Mouse (Mus musculus) CD8-positive naive resting alpha-beta T cell, adult 57 days (primary cell): Measurements from ENCODE around the gene Mrpl55. TPM values are rescaled to one million over a fixed set of nuclear protein-coding genes. Genes with fewer than 3 reads are reported as not detected.

Experiments
- total RNA-seq: library from RNA; stranded (reverse); gene quantifications from one replicate; pipeline ENCODE4 v1.2.4, GENCODE M21; 2023

Gene Mrpl55
- 15.9 TPM for total RNA-seq

DNA sequence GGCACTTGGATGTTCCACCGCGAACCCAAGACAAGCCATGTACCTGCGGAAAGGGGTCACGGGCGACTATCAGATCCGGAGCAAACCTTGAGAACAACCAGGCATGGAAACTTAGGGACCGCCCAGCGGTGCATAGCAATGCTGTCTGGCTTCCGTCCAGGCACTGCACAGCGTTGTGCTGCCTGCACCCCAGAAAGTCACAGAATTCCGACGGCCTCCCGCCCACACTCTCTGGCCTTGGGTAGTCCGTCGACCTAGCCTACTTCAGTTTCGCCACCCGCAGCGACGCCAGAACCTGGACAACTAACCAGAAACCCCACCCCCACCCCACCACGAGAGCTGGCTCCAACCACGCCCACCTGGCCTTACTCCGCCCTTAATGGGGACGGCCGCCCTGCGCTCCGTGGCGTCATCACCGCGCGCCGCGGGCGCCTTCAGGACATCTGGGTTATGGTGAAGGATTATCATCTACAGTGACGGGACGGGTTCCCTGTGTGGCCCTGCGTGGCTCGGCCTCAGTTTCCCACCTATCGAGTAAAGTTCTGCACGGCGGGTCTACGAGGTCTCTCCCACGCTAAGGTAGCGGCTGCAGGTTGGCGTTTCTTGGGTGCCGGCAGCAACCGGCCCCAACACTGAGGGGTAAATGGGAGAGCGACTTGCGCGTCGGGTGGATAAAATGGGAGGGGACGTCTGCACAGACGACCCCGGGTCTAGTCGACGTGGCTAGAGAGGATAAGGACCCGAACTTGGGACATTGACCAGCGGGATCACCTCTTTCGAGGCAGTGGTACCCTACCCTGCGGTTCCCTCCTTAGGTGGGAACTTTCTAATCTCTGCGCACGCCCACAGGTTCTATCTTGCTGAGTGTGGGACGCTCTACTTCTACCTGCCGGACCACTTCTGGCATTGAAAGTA lies at the start of gene Mrpl55:
Gene Mrpl55, plus strand, starts transcription at position 406 of the 915 bp plus-strand sequence.

DNA sequence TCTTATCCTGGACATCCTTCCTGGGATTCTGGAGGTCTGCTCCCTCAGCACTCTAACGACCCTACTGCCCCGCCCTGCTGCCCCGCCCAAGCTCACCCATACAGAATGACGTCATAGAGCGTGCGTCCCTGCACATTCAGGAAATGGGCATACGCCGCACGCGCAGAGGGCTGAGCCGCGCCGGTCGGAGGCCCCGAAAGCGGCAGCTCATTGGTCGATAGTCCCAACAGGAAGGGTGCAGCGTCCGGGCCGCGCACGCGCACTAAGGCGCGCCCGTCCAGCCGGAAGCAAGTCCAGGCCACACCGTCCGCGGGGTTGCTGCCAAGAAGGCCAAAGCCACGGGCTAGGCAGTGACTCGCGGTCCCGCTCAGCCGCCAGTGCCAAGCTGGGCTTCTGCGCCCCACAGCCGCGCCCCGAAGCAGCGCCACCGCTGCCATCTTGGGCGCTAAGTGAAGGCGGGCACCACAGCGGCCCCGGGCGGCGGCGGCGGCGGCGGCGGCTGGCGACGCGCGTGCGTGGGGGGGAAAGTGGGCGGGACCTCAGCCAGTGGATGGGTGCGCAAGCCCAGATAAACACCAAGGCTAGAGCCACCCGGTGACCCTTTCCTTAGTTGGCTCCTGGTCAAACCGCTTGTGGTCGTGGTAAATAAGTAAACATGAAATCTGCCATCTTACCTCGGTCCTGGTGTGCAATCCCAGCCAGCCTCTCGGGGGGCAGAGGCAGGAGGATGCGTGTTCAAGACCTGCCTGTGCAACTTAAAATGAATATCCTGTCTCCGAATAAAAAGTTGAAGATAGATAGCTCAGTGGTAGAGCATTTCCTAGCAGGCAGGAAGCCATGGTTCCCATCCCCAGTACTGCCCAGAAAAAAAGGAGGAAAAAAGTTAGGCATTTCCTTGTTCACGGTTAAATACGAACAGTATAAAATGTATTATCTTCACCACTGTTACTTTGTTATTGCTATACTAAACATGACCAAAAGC lies 38.7 kb upstream of the Mrpl55 start, which contains the start of gene Iba57:
Gene Iba57, minus strand, starts transcription at position 485 of the 982 bp plus-strand sequence.

GRCm38 (mm10) chr11:59182864-59183331 lies 19.4 kb upstream of the Mrpl55 start, which contains the start of gene Gjc2:
Gene Gjc2, minus strand, starts transcription at chr11:59183213.

GRCm38 (mm10) chr11:59192059-59192386 lies 10.3 kb upstream of the Mrpl55 start, which contains the start of gene Guk1:
Gene Guk1, minus strand, starts transcription at chr11:59192212.

DNA sequence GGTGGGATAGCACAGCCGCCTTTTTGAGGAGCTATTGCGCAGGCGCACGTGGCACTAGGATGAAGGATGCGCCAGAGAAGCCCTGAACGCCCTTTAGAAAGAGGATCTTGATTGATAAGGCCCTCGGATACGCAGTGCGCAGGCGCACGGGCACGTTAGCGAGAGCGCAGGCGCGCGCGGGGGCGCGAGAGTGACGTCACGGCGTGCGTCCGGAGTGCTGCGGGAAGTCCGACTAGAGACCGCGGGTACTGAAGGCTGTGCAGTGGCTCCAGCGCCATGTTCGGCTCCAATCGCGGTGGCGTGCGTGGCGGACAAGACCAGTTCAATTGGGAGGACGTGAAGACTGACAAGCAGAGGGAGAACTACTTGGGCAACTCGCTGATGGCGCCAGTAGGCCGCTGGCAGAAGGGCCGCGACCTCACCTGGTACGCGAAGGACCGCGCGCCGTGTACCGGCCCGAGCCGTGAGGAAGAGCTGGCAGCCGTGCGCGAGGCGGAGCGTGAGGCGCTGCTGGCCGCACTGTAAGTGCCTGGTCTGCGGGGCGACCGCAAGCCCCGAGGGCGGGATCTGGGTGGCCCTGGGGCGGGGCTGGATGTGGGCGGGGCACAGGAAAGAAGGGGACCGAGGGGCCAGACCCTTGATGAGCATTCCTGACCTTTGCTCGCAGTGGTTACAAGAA lies 6.0 kb downstream of the Mrpl55 start, which contains the start of gene 2310033P09Rik:
Gene 2310033P09Rik, plus strand, starts transcription at position 169 of the 679 bp plus-strand sequence.

DNA sequence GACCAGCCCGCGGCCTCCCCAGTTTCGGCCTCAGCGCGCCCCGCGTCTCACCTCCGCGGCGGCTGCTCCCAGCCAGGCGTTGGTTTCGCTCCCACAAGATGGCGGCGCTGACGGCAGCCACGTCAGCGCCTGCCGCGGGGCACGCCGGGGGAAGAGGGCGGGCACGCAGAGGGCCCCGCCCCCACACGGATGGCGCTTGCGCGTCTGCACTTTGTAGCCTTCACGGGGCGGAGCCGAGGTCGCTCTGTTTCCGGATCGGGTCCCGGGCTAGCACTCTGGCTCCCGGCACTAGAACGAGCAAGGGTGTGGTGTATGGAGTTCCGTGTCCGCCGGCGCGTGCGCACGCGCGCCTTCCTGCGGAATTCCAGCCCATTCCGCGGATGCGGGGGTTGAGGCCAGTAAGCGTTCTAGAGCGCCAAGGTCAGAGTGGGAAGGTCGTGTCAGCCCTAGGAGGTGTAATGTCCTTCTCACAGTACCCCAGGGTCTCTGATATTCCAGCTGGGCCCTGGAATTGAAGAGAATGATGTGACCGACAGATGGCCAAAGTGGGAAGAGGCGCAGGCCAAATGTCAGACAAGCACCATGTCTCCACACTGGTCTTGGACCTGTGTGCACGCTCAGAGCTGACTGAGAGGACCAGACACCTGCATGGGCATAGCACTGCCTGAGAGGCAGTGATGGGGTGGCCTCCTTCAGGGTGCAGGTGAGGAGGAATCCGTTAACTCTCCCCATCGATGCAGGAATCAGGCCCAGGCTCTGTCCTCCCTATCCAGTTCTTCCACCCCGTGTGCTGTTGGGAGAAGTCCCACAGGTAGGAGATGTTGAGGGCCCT lies 26.1 kb downstream of the Mrpl55 start, which contains the start of gene Arf1:
Gene Arf1, minus strand, starts transcription at position 149 of the 832 bp plus-strand sequence.

Other genes with a start within 250 kb of the Mrpl55 start
- 40.1 TPM for gene Hist3h2a, start 247.8 kb upstream of the Mrpl55 start, total RNA-seq
- 0.28 TPM for gene Trim17, start 247.8 kb upstream of the Mrpl55 start, total RNA-seq
- gene Trim11, start 224.4 kb upstream of the Mrpl55 start, total RNA-seq, result 64.9 TPM
- 0.31 TPM for gene Obscn, start 66.1 kb upstream of the Mrpl55 start, total RNA-seq
- gene Iba57, start 38.7 kb upstream of the Mrpl55 start, total RNA-seq, result 38.2 TPM
- not detected for gene Gjc2, start 19.3 kb upstream of the Mrpl55 start, total RNA-seq
- 35.8 TPM for gene Guk1, start 10.3 kb upstream of the Mrpl55 start, total RNA-seq
- 23.7 TPM for gene 2310033P09Rik, start 5.8 kb downstream of the Mrpl55 start, total RNA-seq
- 217 TPM for gene Arf1, start 25.8 kb downstream of the Mrpl55 start, total RNA-seq
- not detected for gene Wnt3a, start 88.3 kb downstream of the Mrpl55 start, total RNA-seq
- not detected for gene Wnt9a, start 104.4 kb downstream of the Mrpl55 start, total RNA-seq
- not detected for gene Prss38, start 173.2 kb downstream of the Mrpl55 start, total RNA-seq
- gene Jmjd4, start 247.6 kb downstream of the Mrpl55 start, total RNA-seq, result 9.1 TPM
- 17.0 TPM for gene Snap47, start 248.7 kb downstream of the Mrpl55 start, total RNA-seq